Mouse (Mus musculus) lung, adult 2 months (tissue): ENCODE data around the gene Cd300lf.

Source experiments
- CTCF ChIP-seq: fragments of 200-500 bp; IDR thresholded peaks from 2 replicates; pipeline ENCODE4 v1.5.1; 2011; ENCODE audit warnings: mild to moderate bottlenecking, low read length, control low read depth; ENCODE audit not compliant: insufficient read depth
- POLR2A ChIP-seq: fragments of 200-500 bp; IDR thresholded peaks from 2 replicates; pipeline ENCODE4 v1.6.1; 2011; ENCODE audit warnings: low read depth, mild to moderate bottlenecking, control low read depth, low read length, borderline replicate concordance; ENCODE audit errors: extremely low read depth

- TF ChIP-seq CTCF (no peak), POLR2A (no peak)
These were observed 24.3 kb upstream of the Cd300lf start for GRCm38 (mm10) chr11:115157933-115158719.
